ENCODE assay signal across 8 mouse cellular contexts in genomic region chr6:102563431-102563830, GRCm38 (mm10). TPM values are rescaled to one million over a fixed set of nuclear protein-coding genes. Genes with fewer than 3 reads are reported as not detected.
DNase-seq lines count a peak whose midpoint lies in the region; ATAC-seq lines count a peak whose summit lies in the region.
"Had no signal": no experiment of that assay in that cellular context is flagged by ENCODE, and none has a peak within 500 bp of the region (broad histone marks: within the 10 kb centered on the region; RNA-seq: fewer than 3 reads in every experiment).

No protein-coding gene starts in this region.

- ATAC-seq in lung, embryonic 15.5 days (ENCODE audit: borderline replicate concordance, extremely low read depth, low FRiP score, low TSS enrichment), result no peak
- no peak for ATAC-seq in forebrain, embryonic 13.5 days
- ATAC-seq in limb, embryonic 12.5 days (ENCODE audit: insufficient number of reproducible peaks, insufficient read depth, low FRiP score, low TSS enrichment, low read depth), result no peak
- no peak for ATAC-seq in stomach, embryonic 14.5 days (ENCODE audit: insufficient number of reproducible peaks, insufficient read depth, low FRiP score, low read depth)

- no peak overlapping the region for H3K9ac ChIP-seq in lung, embryonic 15.5 days
- peak overlapping the region; percentile 66 for H3K9ac ChIP-seq in forebrain, embryonic 13.5 days
- H3K9ac ChIP-seq in limb, embryonic 12.5 days (replicated peaks), result no peak overlapping the region
- peak overlapping the region; percentile 40; the same call in 1 of the 2 replicates for H3K9ac ChIP-seq in stomach, embryonic 14.5 days (replicated peaks; ENCODE audit: low read depth, low read length)

- H3K9me3 ChIP-seq in lung, embryonic 15.5 days, result no peaks in the 10 kb centered on the region
- H3K9me3 ChIP-seq in forebrain, embryonic 13.5 days (replicated peaks), result no peaks in the 10 kb centered on the region
- no peaks in the 10 kb centered on the region for H3K9me3 ChIP-seq in limb, embryonic 12.5 days
- H3K9me3 ChIP-seq in stomach, embryonic 14.5 days (ENCODE audit: control insufficient read depth, low read depth, low read length), result no peaks in the 10 kb centered on the region

- H3K27me3 ChIP-seq in lung, embryonic 15.5 days, result peaks cover 26% of the 10 kb centered on the region
- H3K27me3 ChIP-seq in forebrain, embryonic 13.5 days, result peaks cover 4% of the 10 kb centered on the region; the same call in 1 of the 2 replicates
- peaks cover 27% of the 10 kb centered on the region for H3K27me3 ChIP-seq in limb, embryonic 12.5 days
- no peaks in the 10 kb centered on the region for H3K27me3 ChIP-seq in stomach, embryonic 14.5 days (ENCODE audit: control insufficient read depth, insufficient read depth, low read length)

- peak overlapping the region; percentile 49 for H3K4me3 ChIP-seq in lung, embryonic 15.5 days
- H3K4me3 ChIP-seq in forebrain, embryonic 13.5 days, result peak overlapping the region; percentile 62
- H3K4me3 ChIP-seq in limb, embryonic 12.5 days (replicated peaks), result peak overlapping the region; percentile 53
- H3K4me3 ChIP-seq in stomach, embryonic 14.5 days (ENCODE audit: low read depth, low read length), result peak overlapping the region; percentile 51

- H3K4me1 ChIP-seq in lung, embryonic 15.5 days, result peaks cover 4% of the 10 kb centered on the region; the same call in 1 of the 2 replicates
- H3K4me1 ChIP-seq in forebrain, embryonic 13.5 days, result peaks cover 13% of the 10 kb centered on the region
- H3K4me1 ChIP-seq in limb, embryonic 12.5 days (replicated peaks), result peaks cover 10% of the 10 kb centered on the region; the same call in 1 of the 2 replicates
- H3K4me1 ChIP-seq in stomach, embryonic 14.5 days (ENCODE audit: control insufficient read depth, insufficient read depth, low read length), result 0 out of 2 replicates have a peak, but pooled peaks cover 3% of the 10 kb centered on the region

- WGBS in lung, embryonic 15.5 days, result 5% methylated on average over 7 of the region's 7 CpGs
- whole genome bisulfite sequencing in forebrain, embryonic 13.5 days, result 2% methylated on average over 7 of the region's 7 CpGs
- WGBS in limb, embryonic 12.5 days, result 14% methylated on average over 7 of the region's 7 CpGs
- WGBS in stomach, embryonic 14.5 days, result 3% methylated on average over 7 of the region's 7 CpGs

- DNase-seq in lung, postnatal 25 days (ENCODE audit: low spot score), result no peak
- DNase-seq in spleen, postnatal 4 days (ENCODE audit: low spot score in 2 of 2), result no peak
- DNase-seq in lung, postnatal 36 days, result no peak

- H3K36me3 ChIP-seq in lung, embryonic 15.5 days, result no peaks in the 10 kb centered on the region
- no peaks in the 10 kb centered on the region for H3K36me3 ChIP-seq in forebrain, embryonic 13.5 days (ENCODE audit: poor library complexity, severe bottlenecking)
- no peaks in the 10 kb centered on the region for H3K36me3 ChIP-seq in limb, embryonic 12.5 days
- H3K36me3 ChIP-seq in stomach, embryonic 14.5 days (ENCODE audit: control insufficient read depth, insufficient read depth, low read length), result no peaks in the 10 kb centered on the region

- H3K27ac ChIP-seq in lung, embryonic 15.5 days, result no peak overlapping the region
- H3K27ac ChIP-seq in forebrain, embryonic 13.5 days, result no peak overlapping the region
- no peak overlapping the region for H3K27ac ChIP-seq in limb, embryonic 12.5 days
- no peak overlapping the region for H3K27ac ChIP-seq in stomach, embryonic 14.5 days (ENCODE audit: low read length)

- H3K4me2 ChIP-seq in lung, embryonic 15.5 days, result peak overlapping the region; percentile 94
- peak overlapping the region; percentile 88 for H3K4me2 ChIP-seq in forebrain, embryonic 13.5 days
- peak overlapping the region; percentile 91 for H3K4me2 ChIP-seq in limb, embryonic 12.5 days
- peak overlapping the region; percentile 76 for H3K4me2 ChIP-seq in stomach, embryonic 14.5 days (replicated peaks; ENCODE audit: low read depth, low read length)

RNA-seq across cellular contexts. Expression of gene Cntn3, which starts 9.5 kb away (rescaled TPM):
- 0.20 and 0.22 TPM in 2 replicates for polyA plus RNA-seq in lung, embryonic 15.5 days (2015; fragmentation: Nextera tagmentation; extraction: Ambion mirVana)
- polyA plus RNA-seq in forebrain, embryonic 13.5 days (2015; fragmentation: Nextera tagmentation; extraction: Ambion mirVana), result 1.1 and 1.2 TPM in 2 replicates
- 0.45 and 0.70 TPM in 2 replicates for polyA plus RNA-seq in limb, embryonic 12.5 days (2016; fragmentation: Nextera tagmentation; extraction: Ambion mirVana)
- 4.6 and 4.9 TPM in 2 replicates for polyA plus RNA-seq in stomach, embryonic 14.5 days (2014; fragmentation: Nextera tagmentation; extraction: Ambion mirVana)
- polyA plus RNA-seq: liver, adult 2 months had no signal

Comparison
In these comparisons a context has a peak if more than half of its experiments do, and no peak if none do; other contexts are left out.
1. H3K9ac ChIP-seq: peak in forebrain, embryonic 13.5 days (single experiment) and stomach, embryonic 14.5 days (single experiment); none in lung, embryonic 15.5 days (single experiment) and limb, embryonic 12.5 days (single experiment).
2. Peak in every context shown above with its lines, with median percentiles within 50 percentile points of each other: H3K4me2 ChIP-seq and H3K4me3 ChIP-seq.